Mouse (Mus musculus): ENCODE results near the gene Rps26.

GRCm38 (mm10) chr10:128642749-128643148 is 16.2 kb upstream of the Rps26 start:
- TF ChIP-seq EP300 (optimal IDR thresholded peaks at IDR 0.05) (no peak), CTCF (IDR thresholded peaks at IDR 0.05; ENCODE audit: low read depth) (no peak)
